Mouse (Mus musculus) myocyte (in vitro differentiated cells): ENCODE results near the gene Polr2f.

Source experiments
- CEBPB ChIP-seq: IDR thresholded peaks from 2 replicates; pipeline ENCODE4 v1.6.1; 2011; ENCODE audit warnings: mild to moderate bottlenecking, moderate library complexity; ENCODE audit not compliant: poor library complexity, insufficient read depth, severe bottlenecking
- E2F4 ChIP-seq: IDR thresholded peaks from one replicate; pipeline ENCODE4 v1.6.1; 2011; ENCODE audit warnings: mild to moderate bottlenecking, control low read depth, moderate library complexity; ENCODE audit not compliant: insufficient read depth
- MAX ChIP-seq: IDR thresholded peaks from one replicate; pipeline ENCODE4 v1.6.1; 2011; ENCODE audit warnings: low read depth, mild to moderate bottlenecking, control low read depth
- MYOD1 ChIP-seq, 3 experiments: IDR thresholded peaks; one replicate each; pipeline ENCODE4 v1.6.1; 2011; ENCODE audit warnings: control low read depth in 2 of 3, low read depth in 2 of 3, mild to moderate bottlenecking in 2 of 3, moderate library complexity in 1 of 3; ENCODE audit not compliant: insufficient read length in 2 of 3, control insufficient read depth in 1 of 3
- MYOG ChIP-seq, 3 experiments: IDR thresholded peaks; one replicate each; pipeline ENCODE4 v1.6.1; 2011; ENCODE audit warnings: control low read depth in 2 of 3, low read depth in 2 of 3, mild to moderate bottlenecking in 2 of 3; ENCODE audit not compliant: insufficient read length in 2 of 3, control insufficient read depth in 1 of 3, insufficient read depth in 1 of 3
- POLR2A ChIP-seq: IDR thresholded peaks from one replicate; pipeline ENCODE4 v1.6.1; 2011; ENCODE audit warnings: low read depth, mild to moderate bottlenecking, control low read depth, moderate library complexity; ENCODE audit not compliant: insufficient read length

GRCm38 (mm10) chr15:79185213-79185612 is 44.4 kb downstream of the Polr2f start:
- TF ChIP-seq POLR2A (no peak), CEBPB (no peak), E2F4 (no peak), MYOG (IDR thresholded peaks at IDR 0.05; ENCODE audit: control insufficient read depth in 1 of 3, insufficient read depth in 1 of 3, insufficient read length in 2 of 3, low read depth in 2 of 3) (no peak), MYOD1 (IDR thresholded peaks at IDR 0.05; ENCODE audit: control insufficient read depth in 1 of 3, insufficient read length in 2 of 3, low read depth in 2 of 3) (no peak), MAX (no peak)
